Mouse (Mus musculus) kidney, adult 2 months (tissue): ENCODE data around the gene Sart1.

Source experiments
- CTCF ChIP-seq: fragments of 200-500 bp; conservative IDR thresholded peaks from 2 replicates; pipeline ENCODE4 v1.5.1; 2011; ENCODE audit warnings: low read depth, mild to moderate bottlenecking, control low read depth, low read length, moderate library complexity, mixed read lengths; ENCODE audit not compliant: insufficient read depth, insufficient read length
- POLR2A ChIP-seq: fragments of 200-500 bp; IDR thresholded peaks from one replicate; pipeline ENCODE4 v1.6.1; 2011; ENCODE audit warnings: low read depth, low read length, control low read depth

- TF ChIP-seq CTCF: no peak
- TF ChIP-seq POLR2A: no peak
These were observed 13.8 kb downstream of the Sart1 start for GRCm38 (mm10) chr19:5374748-5375147.
